Mouse (Mus musculus): ENCODE measurements around the gene Gm4869. TPM values are rescaled to one million over a fixed set of nuclear protein-coding genes. Genes with fewer than 3 reads are reported as not detected.
"Not testable (repeated sequence)": the region's sequence is repeated elsewhere in the genome, so short reads cannot be mapped to it uniquely, and the experiment has no call there.

Gm4869 gene
- polyA plus RNA-seq, 1 experiment from 2014 or later = not detected

GRCm38 (mm10) chr5:140418106-140418488 lies 27.3 kb upstream of the Gm4869 start:
- Histone ChIP-seq H3K36me3 (ENCODE audit: control insufficient read depth, insufficient read depth, low read length) (0 out of 2 replicates have a peak, but pooled peaks cover 4% of the 10 kb centered on the region), H3K27me3 (ENCODE audit: control insufficient read depth, insufficient read depth, low read length) (no peaks in the 10 kb centered on the region), H3K4me3 (ENCODE audit: low read depth, low read length) (peak overlapping the region; percentile 98), H3K27ac (ENCODE audit: low read depth, low read length) (peak overlapping the region; percentile 98), H3K9ac (ENCODE audit: low read depth, low read length) (peak overlapping the region; percentile 95), H3K4me2 (peak overlapping the region; percentile 95), H3K9me3 (replicated peaks; ENCODE audit: control insufficient read depth, low read length) (0 out of 2 replicates have a peak, but pooled peaks cover 2% of the 10 kb centered on the region), H3K4me1 (ENCODE audit: control insufficient read depth, insufficient read depth, low read length) (peaks cover 16% of the 10 kb centered on the region)
- ATAC-seq (replicated peaks; ENCODE audit: insufficient number of reproducible peaks, low FRiP score, low TSS enrichment) = no peak
- WGBS (ENCODE audit: insufficient replicate concordance) = 1% methylated on average over 12 of the region's 12 CpGs

GRCm38 (mm10) chr5:140418489-140419441 lies 26.7 kb upstream of the Gm4869 start, which contains the start of gene Eif3b:
TSS of gene Eif3b (plus strand) at chr5:140419328.
- Histone ChIP-seq H3K36me3 (ENCODE audit: control insufficient read depth, insufficient read depth, low read length) (0 out of 2 replicates have a peak, but pooled peaks cover 5% of the 10 kb centered on the region), H3K27me3 (ENCODE audit: control insufficient read depth, insufficient read depth, low read length) (no peaks in the 10 kb centered on the region), H3K9ac (ENCODE audit: low read depth, low read length) (peak within 1 kb of the TSS; percentile 95), H3K4me3 (ENCODE audit: low read depth, low read length) (peak within 1 kb of the TSS; percentile 98), H3K27ac (ENCODE audit: low read depth, low read length) (peak within 1 kb of the TSS; percentile 98), H3K4me1 (ENCODE audit: control insufficient read depth, insufficient read depth, low read length) (peaks cover 16% of the 10 kb centered on the region), H3K4me2 (peak within 1 kb of the TSS; percentile 95), H3K9me3 (replicated peaks; ENCODE audit: control insufficient read depth, low read length) (0 out of 2 replicates have a peak, but pooled peaks cover 2% of the 10 kb centered on the region)
- WGBS (ENCODE audit: insufficient replicate concordance) = under 1% methylated on average over 65 of the region's 65 CpGs
- peak; percentile 89 for ATAC-seq (replicated peaks; ENCODE audit: insufficient number of reproducible peaks, low FRiP score, low TSS enrichment)

GRCm38 (mm10) chr5:140419442-140420080 lies 25.9 kb upstream of the Gm4869 start:
- ATAC-seq (replicated peaks; ENCODE audit: insufficient number of reproducible peaks, low FRiP score, low TSS enrichment) = peak; percentile 51
- WGBS (ENCODE audit: insufficient replicate concordance) = under 1% methylated on average over 62 of the region's 62 CpGs
- H3K36me3 ChIP-seq (ENCODE audit: control insufficient read depth, insufficient read depth, low read length) = 0 out of 2 replicates have a peak, but pooled peaks cover 5% of the 10 kb centered on the region
- H3K27me3 ChIP-seq (ENCODE audit: control insufficient read depth, insufficient read depth, low read length) = no peaks in the 10 kb centered on the region
- 0 out of 2 replicates have a peak, but pooled peaks cover 2% of the 10 kb centered on the region for H3K9me3 ChIP-seq (replicated peaks; ENCODE audit: control insufficient read depth, low read length)
- H3K27ac ChIP-seq (ENCODE audit: low read depth, low read length) = peak overlapping the region; percentile 30
- H3K4me2 ChIP-seq = peak overlapping the region; percentile 95
- peak overlapping the region; percentile 95 for H3K9ac ChIP-seq (ENCODE audit: low read depth, low read length)
- H3K4me1 ChIP-seq (ENCODE audit: control insufficient read depth, insufficient read depth, low read length) = peaks cover 16% of the 10 kb centered on the region
- H3K4me3 ChIP-seq (ENCODE audit: low read depth, low read length) = peak overlapping the region; percentile 98

GRCm38 (mm10) chr5:140420616-140421015 lies 24.8 kb upstream of the Gm4869 start:
- Histone ChIP-seq H3K27ac (ENCODE audit: low read depth, low read length) (no peak overlapping the region), H3K27me3 (ENCODE audit: control insufficient read depth, insufficient read depth, low read length) (no peaks in the 10 kb centered on the region), H3K4me3 (ENCODE audit: low read depth, low read length) (peak overlapping the region; percentile 98), H3K4me1 (ENCODE audit: control insufficient read depth, insufficient read depth, low read length) (peaks cover 16% of the 10 kb centered on the region), H3K4me2 (peak overlapping the region; percentile 95), H3K9ac (ENCODE audit: low read depth, low read length) (peak overlapping the region; percentile 95), H3K36me3 (ENCODE audit: control insufficient read depth, insufficient read depth, low read length) (peaks cover 8% of the 10 kb centered on the region; the same call in 1 of the 2 replicates), H3K9me3 (replicated peaks; ENCODE audit: control insufficient read depth, low read length) (0 out of 2 replicates have a peak, but pooled peaks cover 2% of the 10 kb centered on the region)
- 49% methylated on average over 4 of the region's 4 CpGs for WGBS (ENCODE audit: insufficient replicate concordance)
- no peak for ATAC-seq (replicated peaks; ENCODE audit: insufficient number of reproducible peaks, low FRiP score, low TSS enrichment)

GRCm38 (mm10) chr5:140425016-140425783 lies 20.2 kb upstream of the Gm4869 start:
- Histone ChIP-seq H3K9me3 (replicated peaks; ENCODE audit: control insufficient read depth, low read length) (0 out of 2 replicates have a peak, but pooled peaks cover 2% of the 10 kb centered on the region), H3K27me3 (ENCODE audit: control insufficient read depth, insufficient read depth, low read length) (no peaks in the 10 kb centered on the region), H3K4me1 (ENCODE audit: control insufficient read depth, insufficient read depth, low read length) (peaks cover 14% of the 10 kb centered on the region), H3K36me3 (ENCODE audit: control insufficient read depth, insufficient read depth, low read length) (peaks cover 32% of the 10 kb centered on the region), H3K4me2 (no peak overlapping the region), H3K4me3 (ENCODE audit: low read depth, low read length) (no peak overlapping the region), H3K9ac (ENCODE audit: low read depth, low read length) (no peak overlapping the region), H3K27ac (ENCODE audit: low read depth, low read length) (no peak overlapping the region)
- 90% methylated on average over 17 of the region's 17 CpGs for WGBS (ENCODE audit: insufficient replicate concordance)
- ATAC-seq (replicated peaks; ENCODE audit: insufficient number of reproducible peaks, low FRiP score, low TSS enrichment) = no peak

GRCm38 (mm10) chr5:140439117-140439516 lies 6.3 kb upstream of the Gm4869 start:
- not testable (repeated sequence) for H3K4me2 ChIP-seq; H3K4me1 ChIP-seq (ENCODE audit: control insufficient read depth, insufficient read depth, low read length); ATAC-seq (replicated peaks; ENCODE audit: insufficient number of reproducible peaks, low FRiP score, low TSS enrichment); H3K27ac ChIP-seq (ENCODE audit: low read depth, low read length); H3K9me3 ChIP-seq (replicated peaks; ENCODE audit: control insufficient read depth, low read length); H3K27me3 ChIP-seq (ENCODE audit: control insufficient read depth, insufficient read depth, low read length); H3K9ac ChIP-seq (ENCODE audit: low read depth, low read length); H3K4me3 ChIP-seq (ENCODE audit: low read depth, low read length)
- WGBS (ENCODE audit: insufficient replicate concordance) = no CpG with 5 or more reads among the region's 6 CpGs
- H3K36me3 ChIP-seq (ENCODE audit: control insufficient read depth, insufficient read depth, low read length) = peaks cover 62% of the 10 kb centered on the region

GRCm38 (mm10) chr5:140441406-140441805 lies 4.0 kb upstream of the Gm4869 start:
- Histone ChIP-seq H3K4me2 (no peak overlapping the region), H3K4me1 (ENCODE audit: control insufficient read depth, insufficient read depth, low read length) (peaks cover 7% of the 10 kb centered on the region; the same call in 1 of the 2 replicates), H3K27ac (ENCODE audit: low read depth, low read length) (no peak overlapping the region), H3K36me3 (ENCODE audit: control insufficient read depth, insufficient read depth, low read length) (peaks cover 51% of the 10 kb centered on the region), H3K9me3 (replicated peaks; ENCODE audit: control insufficient read depth, low read length) (no peaks in the 10 kb centered on the region), H3K4me3 (ENCODE audit: low read depth, low read length) (no peak overlapping the region), H3K9ac (ENCODE audit: low read depth, low read length) (no peak overlapping the region), H3K27me3 (ENCODE audit: control insufficient read depth, insufficient read depth, low read length) (no peaks in the 10 kb centered on the region)
- 91% methylated on average over 3 of the region's 3 CpGs for WGBS (ENCODE audit: insufficient replicate concordance)
- ATAC-seq (replicated peaks; ENCODE audit: insufficient number of reproducible peaks, low FRiP score, low TSS enrichment) = no peak

- ATAC-seq (replicated peaks; ENCODE audit: insufficient number of reproducible peaks, low FRiP score, low TSS enrichment) = no peak; the same call in 1 of the 2 replicates
- no peak overlapping the region for H3K27ac ChIP-seq (ENCODE audit: low read depth, low read length)
- WGBS (ENCODE audit: insufficient replicate concordance) = 64% methylated on average over 4 of the region's 4 CpGs
- H3K36me3 ChIP-seq (ENCODE audit: control insufficient read depth, insufficient read depth, low read length) = peaks cover 32% of the 10 kb centered on the region
- H3K9ac ChIP-seq (ENCODE audit: low read depth, low read length) = no peak overlapping the region
- no peak overlapping the region for H3K4me3 ChIP-seq (ENCODE audit: low read depth, low read length)
- no peaks in the 10 kb centered on the region for H3K9me3 ChIP-seq (replicated peaks; ENCODE audit: control insufficient read depth, low read length)
- peaks cover 7% of the 10 kb centered on the region; the same call in 1 of the 2 replicates for H3K4me1 ChIP-seq (ENCODE audit: control insufficient read depth, insufficient read depth, low read length)
- H3K27me3 ChIP-seq (ENCODE audit: control insufficient read depth, insufficient read depth, low read length) = no peaks in the 10 kb centered on the region
- H3K4me2 ChIP-seq = no peak overlapping the region
Observed at GRCm38 (mm10) chr5:140444012-140444411, 1.4 kb upstream of the Gm4869 start.
